Mouse (Mus musculus) T-helper 2 cell (primary cell): Measurements from ENCODE around the gene Gm12830.

Experiments used
- in situ Hi-C: fragments of 300-600 bp; cut with MboI, MseI; formaldehyde crosslinking; loops from one replicate; pipeline ENCODE4 v1.15.1; 2025; ENCODE audit warnings: high pct_unique_total_duplicates

Gene Gm12830

GRCm38 (mm10) chr4:114843097-114843721 lies 21.7 kb downstream of the Gm12830 start:
- in situ Hi-C loops: no loop called here

GRCm38 (mm10) chr4:114844600-114844999 lies 23.1 kb downstream of the Gm12830 start:
- in situ Hi-C loops: no loop called here

DNA sequence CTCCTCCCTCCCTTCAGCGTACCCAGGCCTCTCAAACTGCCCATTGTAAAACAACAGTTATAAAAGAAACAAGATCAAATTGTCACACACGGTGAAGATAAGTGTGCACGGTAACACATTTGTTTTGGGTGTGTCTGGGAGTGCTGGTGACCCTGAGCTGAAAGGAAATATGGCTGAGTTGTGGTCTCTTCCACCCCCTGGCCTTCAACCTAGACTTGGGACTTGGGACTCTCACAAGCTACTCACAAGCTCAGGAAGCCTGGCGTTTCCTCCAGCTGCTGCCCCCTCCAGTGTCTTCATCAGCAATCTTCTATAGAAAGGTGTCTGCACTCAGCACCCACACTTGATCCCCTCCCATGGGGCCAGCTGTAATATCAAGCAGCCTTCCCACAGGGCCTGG lies 24.1 kb downstream of the Gm12830 start:
- in situ Hi-C loops: no loop called here

GRCm38 (mm10) chr4:114846723-114847122 lies 25.2 kb downstream of the Gm12830 start:
- in situ Hi-C loops: no loop called here

DNA sequence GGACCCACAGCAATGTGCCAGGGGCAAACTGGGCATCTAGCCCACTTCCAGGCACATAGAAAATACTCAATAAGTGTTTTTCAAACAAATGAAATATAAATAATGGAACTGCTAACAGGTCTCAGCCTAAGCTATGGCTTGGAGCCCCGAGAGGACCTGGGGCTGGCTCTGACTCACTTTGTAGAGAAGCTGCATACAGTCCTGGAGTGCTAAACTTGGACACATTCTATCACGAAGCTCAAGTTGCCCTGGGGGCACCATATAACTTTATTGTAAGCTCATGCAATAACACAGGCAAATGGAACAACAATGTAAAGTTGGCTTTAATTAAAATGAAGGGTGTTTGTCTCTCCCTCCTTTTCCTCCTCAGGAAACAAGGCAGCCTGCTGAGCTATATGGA lies 32.4 kb downstream of the Gm12830 start:
- in situ Hi-C loops: no loop called here

DNA sequence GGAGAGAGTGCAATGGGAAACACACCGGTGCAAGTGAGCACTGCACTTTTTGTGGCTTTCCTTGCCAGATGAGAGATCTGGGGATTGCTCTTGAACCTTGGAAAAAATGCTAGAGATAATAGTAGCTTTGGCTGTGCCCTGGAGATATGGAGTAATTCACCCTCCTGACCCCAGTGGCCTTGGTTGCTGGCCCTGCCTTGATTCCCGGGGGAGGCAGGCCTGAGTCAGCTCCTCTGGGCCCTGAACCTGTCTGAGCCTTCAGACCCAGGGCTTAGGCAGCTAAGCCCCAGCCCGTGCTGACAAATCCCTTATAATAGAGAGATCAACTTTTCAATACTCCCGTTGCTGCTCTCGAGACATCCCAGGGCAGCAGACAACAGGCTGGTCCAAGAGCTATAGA lies 36.9 kb downstream of the Gm12830 start:
- in situ Hi-C loops: no loop called here

DNA sequence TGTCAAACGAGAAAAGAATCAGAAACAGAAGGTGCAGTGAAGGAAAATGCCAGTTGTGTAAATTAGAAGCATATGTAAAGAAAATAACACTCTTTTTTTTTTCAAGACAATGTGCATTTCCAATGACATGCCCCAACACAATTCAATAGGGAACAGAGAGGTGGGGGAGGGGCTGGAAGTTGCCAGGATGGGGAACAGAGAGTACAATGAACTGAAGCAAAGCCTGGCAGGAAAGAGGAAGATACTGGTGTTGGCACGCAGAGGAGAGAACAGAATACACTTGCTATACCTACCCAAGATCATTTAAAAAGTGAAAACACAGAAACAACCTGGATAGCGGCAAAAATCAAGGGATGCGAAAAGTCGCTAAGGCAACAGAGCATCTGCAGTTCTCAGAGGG lies 41.6 kb downstream of the Gm12830 start:
- in situ Hi-C loops: no loop called here

GRCm38 (mm10) chr4:114869765-114870490 lies 48.4 kb downstream of the Gm12830 start:
- in situ Hi-C loops: no loop called here

DNA sequence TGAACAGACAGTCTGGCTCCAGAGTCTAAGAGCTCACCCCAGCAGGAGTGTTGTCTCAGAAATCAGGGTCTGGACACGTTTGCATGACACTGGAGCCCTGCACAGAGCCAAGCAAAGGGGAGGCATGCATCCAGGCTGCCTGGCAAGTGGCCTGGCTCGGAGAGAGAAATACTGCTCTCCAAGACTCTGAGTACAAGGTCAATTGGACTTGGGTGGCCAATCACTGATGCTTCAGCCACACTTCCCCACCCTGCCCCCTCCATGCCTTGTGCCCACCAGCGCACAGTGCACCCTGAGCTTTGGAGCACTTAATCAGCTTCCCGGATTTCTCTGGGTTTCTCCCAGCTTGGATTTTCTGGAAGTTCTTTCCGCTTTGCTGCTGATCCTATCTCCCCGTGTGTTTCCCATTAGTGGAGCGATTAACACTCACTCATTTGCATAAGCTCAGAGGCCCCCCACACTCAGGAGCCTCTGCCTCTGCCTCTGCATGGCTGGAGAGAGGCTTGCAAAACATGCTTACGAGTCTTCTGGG lies 55.0 kb downstream of the Gm12830 start:
- in situ Hi-C loops: loop anchor here (5.0 kb wide), 1 partner anchor 84 kb away; no protein-coding TSS in a partner anchor

DNA sequence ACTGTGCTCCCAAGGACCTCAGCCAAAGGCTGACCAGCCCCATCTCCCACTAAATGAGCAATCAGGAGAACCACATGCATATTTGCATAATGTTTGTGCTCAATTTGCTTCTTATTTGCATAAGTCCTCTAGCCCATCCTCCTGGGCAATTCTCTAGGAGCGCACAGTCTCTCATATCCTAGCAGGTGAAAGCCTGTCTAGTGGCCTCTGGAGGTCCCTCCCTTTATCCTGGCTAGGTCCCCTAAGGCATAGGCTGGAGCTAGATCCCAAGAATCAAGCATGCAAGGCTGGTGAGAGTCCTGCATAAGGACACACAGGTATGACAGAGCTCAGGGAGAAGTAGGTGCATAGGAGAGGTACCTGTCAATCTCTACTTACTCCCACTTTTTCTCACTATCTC lies 60.7 kb downstream of the Gm12830 start:
- in situ Hi-C loops: no loop called here

- in situ Hi-C loops: no loop called here
Observed at GRCm38 (mm10) chr4:114897853-114898252, 76.3 kb downstream of the Gm12830 start.

GRCm38 (mm10) chr4:114899885-114900284 lies 78.4 kb downstream of the Gm12830 start:
- in situ Hi-C loops: loop anchor here (10.0 kb wide), 1 partner anchor 235 kb away; no protein-coding TSS in a partner anchor

- in situ Hi-C loops: loop anchor here (10.0 kb wide), 1 partner anchor 236 kb away; no protein-coding TSS in a partner anchor
Observed at GRCm38 (mm10) chr4:114900866-114901642, 79.5 kb downstream of the Gm12830 start.

GRCm38 (mm10) chr4:114901643-114902351 lies 80.3 kb downstream of the Gm12830 start:
- in situ Hi-C loops: loop anchor here (10.0 kb wide), 1 partner anchor 237 kb away; no protein-coding TSS in a partner anchor

- in situ Hi-C loops: loop anchor here (10.0 kb wide), 1 partner anchor 238 kb away; no protein-coding TSS in a partner anchor
Observed at GRCm38 (mm10) chr4:114902641-114903421, 81.3 kb downstream of the Gm12830 start.

- in situ Hi-C loops: loop anchor here (10.0 kb wide), 1 partner anchor 239 kb away; no protein-coding TSS in a partner anchor
Observed at GRCm38 (mm10) chr4:114903422-114903782, 81.9 kb downstream of the Gm12830 start.

GRCm38 (mm10) chr4:114905501-114905900 lies 84.0 kb downstream of the Gm12830 start:
- in situ Hi-C loops: loop anchor here (10.0 kb wide), 1 partner anchor 241 kb away; no protein-coding TSS in a partner anchor
